Mouse (Mus musculus): ENCODE measurements around the gene Slc29a1.

- TF ChIP-seq CTCF (IDR thresholded peaks at IDR 0.05; ENCODE audit: low read depth, low read length): no peak
- no peak for TF ChIP-seq POLR2A (IDR thresholded peaks at IDR 0.05; ENCODE audit: insufficient read depth, low read length)
Observed at GRCm38 (mm10) chr17:45597787-45598186, 1.6 kb downstream of the Slc29a1 start.

Measured in ES-Bruce4 (cell line).